Mouse (Mus musculus) gastrocnemius, postnatal 36 days (tissue): ENCODE results near the gene Ifnar1. TPM values are rescaled to one million over a fixed set of nuclear protein-coding genes. Genes with fewer than 3 reads are reported as not detected.
A peak's percentile ranks its signal among the peaks of the same experiment; 100 is the strongest.

Source experiments
- DNase-seq, 2 experiments: peaks; one replicate each; pipeline ENCODE4 v3.0.0; 2022
- intact Hi-C: fragments of 180-260 bp; cut with DNase I; formaldehyde crosslinking; loops from one replicate; pipeline ENCODE4 v1.15.1; 2025
- total RNA-seq, 2 experiments: library from RNA; stranded (reverse); gene quantifications; 2 replicates each; pipeline ENCODE4 v1.2.3; 2021

Ifnar1 gene
- total RNA-seq, 2 experiments from 2014 or later = 9.6 to 11.3 TPM

GRCm38 (mm10) chr16:91459841-91460370 lies 25.1 kb upstream of the Ifnar1 start:
- intact Hi-C loops = loop anchor here (5.0 kb wide), 1 partner anchor 103 kb away; no protein-coding TSS in a partner anchor

GRCm38 (mm10) chr16:91461066-91461638 lies 23.9 kb upstream of the Ifnar1 start:
- DNase-seq = no peak
- intact Hi-C loops = loop anchor here (5.0 kb wide), 1 partner anchor 104 kb away; no protein-coding TSS in a partner anchor

More at GRCm38 (mm10) chr16:91459841-91460370, 25.1 kb upstream of the Ifnar1 start:
- no peak for DNase-seq

- intact Hi-C loops = loop anchor here (5.0 kb wide), 1 partner anchor 104 kb away; no protein-coding TSS in a partner anchor
- no peak for DNase-seq
Observed at GRCm38 (mm10) chr16:91461773-91462181, 23.3 kb upstream of the Ifnar1 start.

- DNase-seq = no peak
Observed at GRCm38 (mm10) chr16:91462644-91463043, 22.4 kb upstream of the Ifnar1 start.

GRCm38 (mm10) chr16:91463400-91463799 lies 21.6 kb upstream of the Ifnar1 start:
- DNase-seq = no peak
- intact Hi-C loops = loop anchor here (5.0 kb wide), 1 partner anchor 106 kb away; no protein-coding TSS in a partner anchor

More at GRCm38 (mm10) chr16:91462644-91463043, 22.4 kb upstream of the Ifnar1 start:
- intact Hi-C loops = loop anchor here (5.0 kb wide), 1 partner anchor 105 kb away; no protein-coding TSS in a partner anchor

GRCm38 (mm10) chr16:91463836-91464400 lies 21.1 kb upstream of the Ifnar1 start:
- intact Hi-C loops = loop anchor here (5.0 kb wide), 1 partner anchor 107 kb away; no protein-coding TSS in a partner anchor
- no peak for DNase-seq

GRCm38 (mm10) chr16:91464594-91465504 lies 20.2 kb upstream of the Ifnar1 start:
- intact Hi-C loops = loop anchor here (5.0 kb wide), 1 partner anchor 108 kb away; no protein-coding TSS in a partner anchor
- peak; percentile 74 to 89 for DNase-seq

GRCm38 (mm10) chr16:91465505-91466240 lies 19.4 kb upstream of the Ifnar1 start:
- intact Hi-C loops = no loop called here
- DNase-seq = no peak

- DNase-seq = no peak
- intact Hi-C loops = no loop called here
Observed at GRCm38 (mm10) chr16:91466566-91466965, 18.5 kb upstream of the Ifnar1 start.

GRCm38 (mm10) chr16:91470470-91470869 lies 14.6 kb upstream of the Ifnar1 start:
- DNase-seq = no peak
- intact Hi-C loops = no loop called here

- intact Hi-C loops = no loop called here
- no peak for DNase-seq
Observed at GRCm38 (mm10) chr16:91471481-91471880, 13.6 kb upstream of the Ifnar1 start.

GRCm38 (mm10) chr16:91475753-91476152 lies 9.3 kb upstream of the Ifnar1 start:
- DNase-seq = no peak
- intact Hi-C loops = no loop called here

- intact Hi-C loops = no loop called here
- DNase-seq = no peak
Observed at GRCm38 (mm10) chr16:91478067-91478466, 7.0 kb upstream of the Ifnar1 start.

GRCm38 (mm10) chr16:91480517-91480916 lies 4.5 kb upstream of the Ifnar1 start:
- intact Hi-C loops = no loop called here
- DNase-seq = no peak

GRCm38 (mm10) chr16:91484387-91484786 lies 651 bp upstream of the Ifnar1 start:
- DNase-seq = no peak
- intact Hi-C loops = no loop called here

GRCm38 (mm10) chr16:91485841-91486240 lies 803 bp downstream of the Ifnar1 start:
- intact Hi-C loops = no loop called here

GRCm38 (mm10) chr16:91488066-91488465 lies 3.0 kb downstream of the Ifnar1 start:
- intact Hi-C loops = no loop called here
- DNase-seq = no peak

More at GRCm38 (mm10) chr16:91485841-91486240, 803 bp downstream of the Ifnar1 start:
- DNase-seq = no peak

- no peak for DNase-seq
- intact Hi-C loops = no loop called here
Observed at GRCm38 (mm10) chr16:91490897-91491296, 5.9 kb downstream of the Ifnar1 start.

- intact Hi-C loops = no loop called here
- no peak for DNase-seq
Observed at GRCm38 (mm10) chr16:91491473-91491872, 6.4 kb downstream of the Ifnar1 start.

- no peak for DNase-seq
- intact Hi-C loops = no loop called here
Observed at GRCm38 (mm10) chr16:91495501-91495900, 10.5 kb downstream of the Ifnar1 start.
